Mouse (Mus musculus) cerebellum, adult 9-11 months (tissue): ENCODE data around the gene Taar2.

Experiments used
- DNase-seq: peaks from one replicate; pipeline ENCODE4 v3.0.0; 2022

The Taar2 gene

GRCm38 (mm10) chr10:23986419-23986818, 48.0 kb downstream of the Taar2 start:
- no peak for DNase-seq
